Mouse (Mus musculus): ENCODE results near the gene Il1r1. TPM values are rescaled to one million over a fixed set of nuclear protein-coding genes. Genes with fewer than 3 reads are reported as not detected.

Gene Il1r1
- total and polyA plus RNA-seq, 3 experiments: 1.4 to 3.1 TPM; not detected in 1

GRCm38 (mm10) chr1:40357921-40358320 is 133.0 kb downstream of the Il1r1 start:
- peaks cover 13 to 52% of the 10 kb centered on the region in 2 experiments for H3K4me1 ChIP-seq (ENCODE audit: control insufficient read depth in 1 of 2, insufficient read depth in 2 of 2, low read length in 2 of 2)
- no peaks in the 10 kb centered on the region for H3K9me3 ChIP-seq (replicated peaks; ENCODE audit: insufficient read depth, low read length)
- peaks cover 0 to 43% of the 10 kb centered on the region in 2 experiments; a peak in 2 of 4 replicates for H3K36me3 ChIP-seq (ENCODE audit: control insufficient read depth in 1 of 2, insufficient read depth in 2 of 2, low read length in 2 of 2)
- H3K27me3 ChIP-seq (ENCODE audit: control insufficient read depth in 1 of 2, insufficient read depth in 2 of 2, low read length in 2 of 2): no peaks in the 10 kb centered on the region
- H3K9ac ChIP-seq (ENCODE audit: control insufficient read depth, low read depth, low read length, poor library complexity, severe bottlenecking): no peak overlapping the region
- DNase-seq (ENCODE audit: low read depth, low spot score): no peak
- TF ChIP-seq ZKSCAN1 (IDR thresholded peaks at IDR 0.05; ENCODE audit: low read depth, low read length) (no peak), CHD2 (IDR thresholded peaks at IDR 0.05; ENCODE audit: low read length) (no peak), MAFK (IDR thresholded peaks at IDR 0.05; ENCODE audit: borderline replicate concordance, low read depth, low read length) (no peak), E2F4 (IDR thresholded peaks at IDR 0.05; ENCODE audit: borderline replicate concordance, low read depth, low read length) (no peak), EP300 (IDR thresholded peaks at IDR 0.05; ENCODE audit: low read depth in 1 of 2, low read length in 2 of 2) (no peak), SMC3 (IDR thresholded peaks at IDR 0.05; ENCODE audit: low read depth, low read length) (no peak), BHLHE40 (IDR thresholded peaks at IDR 0.05; ENCODE audit: borderline replicate concordance, low read depth, low read length) (no peak), GABPA (IDR thresholded peaks at IDR 0.05; ENCODE audit: low read depth, low read length) (no peak), TCF12 (IDR thresholded peaks at IDR 0.05; ENCODE audit: low read depth, low read length) (no peak), CTCF (IDR thresholded peaks at IDR 0.05 in 2 of 3, conservative IDR thresholded peaks at IDR 0.05 in 1 of 3; ENCODE audit: control insufficient read depth in 1 of 3, insufficient read depth in 1 of 3, low read depth in 2 of 3, low read length in 3 of 3, poor library complexity in 1 of 3, severe bottlenecking in 1 of 3) (no peak)
- H3K4me3 ChIP-seq (ENCODE audit: control insufficient read depth in 1 of 2, insufficient read depth in 1 of 2, low read depth in 2 of 2, low read length in 2 of 2): no peak overlapping the region
- H3K27ac ChIP-seq (ENCODE audit: control insufficient read depth, low read depth, low read length): no peak overlapping the region
- no peaks in the 10 kb centered on the region for H3K79me2 ChIP-seq (ENCODE audit: control insufficient read depth, insufficient read depth, low read length, poor library complexity)

- H3K9me3 ChIP-seq (replicated peaks; ENCODE audit: insufficient read depth, low read length): no peaks in the 10 kb centered on the region
- peaks cover 13 to 48% of the 10 kb centered on the region in 2 experiments for H3K4me1 ChIP-seq (ENCODE audit: control insufficient read depth in 1 of 2, insufficient read depth in 2 of 2, low read length in 2 of 2)
- no peaks in the 10 kb centered on the region for H3K27me3 ChIP-seq (ENCODE audit: control insufficient read depth in 1 of 2, insufficient read depth in 2 of 2, low read length in 2 of 2)
- H3K9ac ChIP-seq (ENCODE audit: control insufficient read depth, low read depth, low read length, poor library complexity, severe bottlenecking): no peak overlapping the region
- no peak for DNase-seq (ENCODE audit: low read depth, low spot score)
- H3K36me3 ChIP-seq (ENCODE audit: control insufficient read depth in 1 of 2, insufficient read depth in 2 of 2, low read length in 2 of 2): peaks cover 0 to 39% of the 10 kb centered on the region in 2 experiments; a peak in 2 of 4 replicates
- H3K4me3 ChIP-seq (ENCODE audit: control insufficient read depth in 1 of 2, insufficient read depth in 1 of 2, low read depth in 2 of 2, low read length in 2 of 2): no peak overlapping the region
- TF ChIP-seq GABPA (IDR thresholded peaks at IDR 0.05; ENCODE audit: low read depth, low read length): no peak
- TF ChIP-seq KAT2A (conservative IDR thresholded peaks at IDR 0.05; ENCODE audit: low read depth, low read length): no peak
- TF ChIP-seq POLR2AphosphoS2 (IDR thresholded peaks at IDR 0.05; ENCODE audit: low read length): no peak
- TF ChIP-seq NRF1 (IDR thresholded peaks at IDR 0.05; ENCODE audit: insufficient read depth, low read depth, low read length, poor library complexity, severe bottlenecking): no peak
- no peak for TF ChIP-seq HCFC1 (IDR thresholded peaks at IDR 0.05; ENCODE audit: low read depth, low read length)
- TF ChIP-seq MYB (IDR thresholded peaks at IDR 0.05; ENCODE audit: low read depth, low read length): no peak
- no peak for TF ChIP-seq ZNF384 (IDR thresholded peaks at IDR 0.05; ENCODE audit: low read depth, low read length)
- TF ChIP-seq POLR2AphosphoS5 (IDR thresholded peaks at IDR 0.05; ENCODE audit: borderline replicate concordance, low read depth, low read length): no peak
- TF ChIP-seq MEF2A (IDR thresholded peaks at IDR 0.05; ENCODE audit: extremely low read depth, insufficient replicate concordance, low read depth, low read length, poor library complexity, severe bottlenecking): no peak
- TF ChIP-seq JUND (IDR thresholded peaks at IDR 0.05; ENCODE audit: low read depth, low read length): no peak
- TF ChIP-seq NELFE (IDR thresholded peaks at IDR 0.05; ENCODE audit: low read depth, low read length): no peak
- no peak for TF ChIP-seq GATA1 (IDR thresholded peaks at IDR 0.05; ENCODE audit: low read depth, low read length)
- TF ChIP-seq MAX (IDR thresholded peaks at IDR 0.05; ENCODE audit: low read length): no peak
- no peak overlapping the region for H3K27ac ChIP-seq (ENCODE audit: control insufficient read depth, low read depth, low read length)
- H3K79me2 ChIP-seq (ENCODE audit: control insufficient read depth, insufficient read depth, low read length, poor library complexity): no peaks in the 10 kb centered on the region
Observed at GRCm38 (mm10) chr1:40358351-40358750, 133.5 kb downstream of the Il1r1 start.

Data from MEL (cell line).